Mouse (Mus musculus): ENCODE data around the gene Dock4.

Dock4 gene

DNA sequence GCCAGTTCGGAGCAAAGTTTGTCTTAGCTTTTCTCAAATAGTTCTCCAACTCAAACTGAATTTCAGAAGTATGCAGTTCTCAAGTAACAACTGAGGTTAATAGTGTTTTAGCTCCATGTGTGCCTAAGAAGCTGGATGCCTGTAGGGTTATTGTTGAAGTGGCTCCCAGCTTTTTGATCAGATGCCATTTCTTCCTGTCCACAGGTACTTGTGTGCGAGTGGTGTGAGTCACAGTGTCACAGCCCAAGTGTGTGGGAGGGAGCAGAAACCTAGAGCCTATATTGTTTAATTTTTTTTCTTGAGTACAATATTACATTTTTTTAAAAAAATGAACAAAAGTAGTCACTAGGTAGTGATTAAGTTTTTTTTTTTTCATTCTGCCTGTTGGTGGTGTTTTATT lies 313.5 kb downstream of the Dock4 start:
- DNase-seq (ENCODE audit: low spot score in 2 of 2): no peak

DNA sequence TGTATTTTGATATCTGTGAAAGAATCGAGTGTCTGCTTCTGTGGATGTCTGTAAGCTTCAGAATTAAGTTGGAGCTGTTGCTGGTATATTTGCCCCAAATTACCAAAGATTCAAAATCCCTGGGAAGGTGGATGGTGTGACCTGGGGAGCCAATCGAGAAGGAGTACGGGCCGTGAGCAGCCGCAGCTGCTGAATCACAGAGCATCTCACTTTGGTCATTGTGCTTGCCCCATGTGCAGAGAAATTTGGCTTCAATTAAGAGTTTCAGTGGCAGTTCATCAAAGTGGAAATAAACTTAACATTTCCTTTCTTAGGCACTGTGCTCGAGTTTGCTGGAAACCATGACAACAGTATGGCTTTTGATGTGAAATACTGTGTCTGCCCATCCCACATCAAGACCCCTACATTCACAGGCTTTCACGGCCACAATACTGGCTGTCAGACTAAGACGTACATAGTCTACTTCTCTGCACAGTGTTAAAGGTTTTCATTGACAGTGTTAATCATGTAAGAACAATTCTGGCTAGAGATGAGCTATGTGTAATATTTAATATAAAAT lies 321.6 kb downstream of the Dock4 start:
- no peak for DNase-seq (ENCODE audit: low spot score in 2 of 2)

DNA sequence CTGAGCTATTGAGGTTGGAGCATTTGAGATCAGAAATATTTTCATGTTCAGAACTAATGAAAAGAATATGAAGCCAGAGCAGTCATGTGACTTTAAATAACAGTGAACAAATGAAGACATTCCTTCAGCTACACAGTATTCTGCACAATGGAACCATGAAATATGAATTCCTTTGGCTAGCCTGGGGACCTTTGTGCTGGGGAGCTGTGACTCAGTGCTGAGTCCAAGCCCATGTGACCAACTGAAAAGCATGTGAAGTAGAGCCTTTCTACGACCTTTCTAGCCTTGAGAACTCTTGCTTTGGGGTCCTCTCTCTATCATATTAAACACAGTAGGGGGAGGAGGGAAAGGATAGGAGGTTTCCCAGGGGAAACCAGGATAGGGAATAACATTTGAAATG lies 327.3 kb downstream of the Dock4 start:
- DNase-seq (ENCODE audit: low spot score in 2 of 2): no peak

DNA sequence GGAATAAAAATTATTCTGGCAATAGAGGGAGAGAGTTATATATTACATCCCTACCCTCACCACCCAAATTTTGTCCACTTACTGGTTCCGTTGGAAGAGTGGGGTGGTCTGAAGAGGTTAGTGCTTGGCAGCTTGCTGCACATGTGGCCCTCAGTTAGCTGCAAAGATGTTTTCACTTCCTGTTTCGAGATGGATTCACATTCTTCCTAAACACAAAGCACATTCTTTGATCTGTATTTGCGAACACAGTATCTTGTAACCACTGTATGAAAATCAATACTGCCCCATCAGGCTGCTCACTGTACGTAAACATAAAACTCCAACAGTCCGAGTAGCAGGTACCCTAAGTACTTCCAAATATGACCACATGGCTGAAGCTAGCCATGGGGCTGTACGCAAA lies 335.8 kb downstream of the Dock4 start:
- no peak for DNase-seq (ENCODE audit: low spot score in 2 of 2)

DNA sequence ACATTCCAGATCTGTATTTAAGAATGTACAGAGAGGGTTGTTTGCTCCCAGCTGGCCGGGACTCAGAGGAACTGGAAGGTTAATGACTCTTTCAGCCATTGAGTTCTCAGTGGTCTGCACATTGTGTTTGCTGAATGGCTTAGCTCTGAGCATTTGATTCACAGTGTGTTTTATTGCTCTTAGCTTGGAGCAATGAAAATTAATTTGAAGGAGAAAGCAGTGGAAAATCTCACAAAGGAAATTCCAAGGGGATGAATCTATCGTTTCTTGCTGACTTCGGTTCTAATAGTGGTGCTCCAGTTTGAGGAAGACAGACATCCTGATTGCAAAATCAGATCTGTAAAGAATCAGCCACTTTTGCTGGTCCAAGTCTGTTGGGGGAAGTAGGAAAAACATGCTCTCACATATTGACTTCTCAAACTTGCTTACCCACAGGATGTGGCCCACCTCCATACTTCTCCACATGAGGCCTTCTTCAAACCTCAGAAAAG lies 342.9 kb downstream of the Dock4 start:
- no peak for DNase-seq (ENCODE audit: low spot score in 2 of 2)

DNA sequence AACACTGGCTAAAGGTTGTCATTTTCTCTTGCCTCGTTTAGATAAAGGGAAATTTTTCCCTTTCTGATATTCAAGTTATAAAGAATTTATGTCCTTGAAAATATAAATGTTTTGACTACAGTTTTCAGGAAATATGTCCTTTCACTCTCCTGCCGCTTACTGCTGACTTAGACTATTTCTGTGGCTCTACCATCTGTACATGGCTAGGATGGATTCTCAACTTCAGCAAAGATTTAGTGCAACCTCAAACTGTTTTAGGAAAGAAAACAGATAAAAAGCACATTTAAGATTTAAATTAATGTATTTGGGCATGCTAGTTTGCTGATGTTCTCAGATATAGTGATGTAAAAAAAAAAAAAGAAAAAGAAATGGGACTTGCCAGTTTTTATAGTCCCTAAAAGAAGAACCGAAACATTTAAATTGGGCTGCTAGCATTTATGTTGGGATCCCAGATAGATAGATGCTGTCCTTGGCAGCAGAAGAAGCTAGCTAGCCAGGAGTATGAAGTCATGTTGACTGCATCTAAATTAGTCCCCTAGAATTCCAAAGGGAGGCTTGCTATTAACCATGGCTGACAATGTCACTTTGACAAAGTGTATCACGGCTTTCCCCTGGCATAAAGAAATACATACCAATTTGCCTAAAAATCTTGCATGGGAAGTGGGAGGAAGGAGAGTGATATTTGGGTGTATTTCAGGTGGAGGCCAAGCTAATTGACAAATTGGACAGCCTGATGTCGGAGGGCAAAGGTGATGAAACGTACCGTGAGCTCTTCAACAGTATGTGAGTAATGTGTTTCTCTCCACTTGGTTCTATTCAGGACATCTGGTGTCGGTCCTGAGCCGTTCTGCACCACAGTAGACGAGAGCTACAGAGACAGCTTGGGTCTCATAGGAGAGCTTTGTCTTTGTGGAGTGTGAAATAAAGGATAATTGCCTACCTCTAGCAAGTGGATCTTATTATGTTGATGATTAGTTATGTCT lies 343.9 kb downstream of the Dock4 start:
- no peak for DNase-seq (ENCODE audit: low spot score in 2 of 2)

DNA sequence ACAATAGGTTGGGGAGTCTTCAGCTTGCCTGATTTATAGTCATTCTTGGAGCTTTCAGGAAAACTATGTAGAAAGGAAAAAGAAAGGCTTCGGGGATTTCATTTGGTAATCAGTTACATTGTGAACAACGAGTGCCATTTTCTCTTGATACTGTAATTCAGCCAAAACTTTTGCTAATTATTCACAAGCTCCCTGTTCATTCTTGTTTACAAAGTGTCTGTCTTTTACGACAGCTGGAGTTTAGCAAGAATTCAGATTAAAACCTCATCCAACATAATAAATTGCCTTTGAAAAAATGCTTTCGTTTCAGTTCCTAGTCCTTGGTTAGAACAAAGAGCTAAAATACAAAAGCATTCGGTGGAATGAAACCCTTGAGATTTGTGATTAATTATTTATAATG lies 345.5 kb downstream of the Dock4 start:
- DNase-seq (ENCODE audit: low spot score in 2 of 2): no peak

DNA sequence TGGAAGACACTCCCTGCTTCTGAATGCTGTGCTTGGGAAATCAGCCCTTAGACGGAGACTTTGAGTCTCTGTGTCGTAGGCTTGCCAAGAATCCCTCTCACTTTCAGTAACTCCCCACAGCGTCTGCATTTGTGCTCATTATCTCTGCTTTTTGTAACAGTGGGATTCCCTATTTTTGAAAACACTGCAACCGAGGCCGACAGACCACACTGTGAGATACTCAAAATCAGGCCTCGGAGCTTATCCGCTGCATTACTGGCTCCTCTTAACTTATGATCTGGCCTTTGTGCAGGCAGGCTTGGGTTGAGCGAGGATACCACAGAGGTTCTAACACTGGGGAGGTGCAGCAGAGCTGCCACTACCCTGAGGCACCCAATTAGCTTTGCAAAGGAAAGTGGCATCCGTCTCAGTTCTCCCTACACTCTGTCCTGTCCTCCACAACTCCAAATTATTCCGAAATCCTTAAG lies 346.5 kb downstream of the Dock4 start:
- DNase-seq (ENCODE audit: low spot score in 2 of 2): no peak

DNA sequence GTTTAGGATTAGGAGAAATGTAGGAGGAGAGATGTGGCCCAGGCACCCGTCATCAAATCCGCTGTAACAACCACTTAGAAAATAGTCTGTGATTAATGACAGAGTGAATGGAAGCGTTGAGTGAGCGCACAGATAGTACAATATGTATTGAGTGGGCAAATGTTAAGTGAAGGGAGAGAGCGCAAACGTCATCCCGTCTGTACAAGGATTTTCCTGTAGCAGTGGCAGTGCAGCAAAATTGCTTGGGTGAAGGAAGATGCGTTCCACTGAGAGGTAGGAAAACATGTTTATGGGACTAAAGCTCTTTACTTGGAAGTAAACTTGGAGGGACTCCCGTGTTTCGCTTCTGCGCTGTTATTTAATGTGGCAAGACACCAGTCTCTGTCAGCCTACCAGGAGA lies 348.3 kb downstream of the Dock4 start:
- DNase-seq (ENCODE audit: low spot score in 2 of 2): no peak

DNA sequence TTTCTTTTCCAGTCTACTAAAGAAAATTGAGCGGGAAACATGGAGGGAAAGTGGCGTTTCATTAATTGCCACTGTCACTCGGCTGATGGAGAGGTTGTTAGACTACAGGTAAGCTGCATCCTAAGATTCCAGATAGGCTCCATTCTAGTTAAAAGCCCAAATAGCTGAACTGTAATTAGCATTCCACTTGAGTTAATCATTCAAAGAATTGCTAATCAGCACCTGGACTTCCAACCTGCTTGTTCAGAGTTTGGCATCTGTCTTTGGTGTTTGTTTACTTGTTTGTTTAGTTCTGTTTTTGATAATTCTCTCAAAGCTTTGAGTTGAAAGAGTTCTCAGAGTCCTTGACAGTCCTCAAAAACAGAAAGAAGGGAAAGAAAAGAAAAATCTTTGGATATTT lies 349.0 kb downstream of the Dock4 start:
- DNase-seq (ENCODE audit: low spot score in 2 of 2): no peak

DNA sequence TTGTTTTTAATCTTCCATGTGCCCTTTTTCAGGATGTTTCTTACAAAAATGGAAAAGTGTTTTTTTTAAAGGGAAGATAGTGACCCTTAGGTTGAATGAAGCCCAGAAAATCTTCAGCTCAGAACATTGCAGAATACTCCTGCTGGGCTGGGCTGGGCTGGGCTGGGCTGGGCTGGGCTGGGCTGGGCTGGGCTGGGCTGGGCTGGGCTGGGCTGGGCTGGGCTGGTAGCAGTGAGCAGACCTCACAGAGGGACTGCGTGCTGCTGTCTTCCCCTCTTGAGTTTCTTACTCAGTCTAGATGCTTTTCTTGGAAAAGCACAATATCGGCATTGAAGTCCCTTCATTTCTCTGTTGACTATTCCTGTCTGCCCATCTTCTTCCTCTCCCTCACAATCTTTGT lies 350.0 kb downstream of the Dock4 start:
- DNase-seq (ENCODE audit: low spot score in 2 of 2): no peak

DNA sequence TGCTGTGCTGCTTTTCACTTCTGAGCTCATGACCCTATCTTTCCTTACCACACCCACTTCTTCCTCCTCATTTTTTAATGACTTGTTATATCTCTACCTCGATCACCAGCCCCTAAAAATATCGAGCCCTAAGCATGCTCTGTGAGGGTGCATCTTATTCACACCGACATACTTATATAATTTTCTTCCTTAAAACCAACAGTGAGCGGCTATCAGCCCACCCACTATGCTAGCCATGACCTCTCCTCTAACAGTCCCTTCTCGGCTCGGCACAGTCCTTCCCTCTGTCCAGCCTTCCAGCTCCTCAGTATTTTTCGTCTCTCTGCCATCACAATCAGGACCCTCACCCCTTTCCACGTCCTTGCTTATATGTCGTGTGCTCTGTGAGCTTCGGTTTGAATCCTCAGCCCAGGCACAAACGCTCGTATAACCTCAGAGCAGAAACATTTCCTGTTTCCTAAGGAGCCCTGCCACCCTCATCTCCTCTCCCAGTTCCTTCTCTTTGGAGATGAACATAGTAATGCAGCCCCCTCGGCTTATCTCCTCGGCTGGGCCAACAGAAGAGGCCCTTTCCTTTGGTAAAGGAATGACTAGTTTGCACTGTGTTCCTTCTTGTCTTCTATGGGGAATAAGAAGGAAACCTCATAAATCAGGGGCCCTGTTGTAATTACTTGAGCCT lies 351.2 kb downstream of the Dock4 start:
- no peak for DNase-seq (ENCODE audit: low spot score in 2 of 2)

DNA sequence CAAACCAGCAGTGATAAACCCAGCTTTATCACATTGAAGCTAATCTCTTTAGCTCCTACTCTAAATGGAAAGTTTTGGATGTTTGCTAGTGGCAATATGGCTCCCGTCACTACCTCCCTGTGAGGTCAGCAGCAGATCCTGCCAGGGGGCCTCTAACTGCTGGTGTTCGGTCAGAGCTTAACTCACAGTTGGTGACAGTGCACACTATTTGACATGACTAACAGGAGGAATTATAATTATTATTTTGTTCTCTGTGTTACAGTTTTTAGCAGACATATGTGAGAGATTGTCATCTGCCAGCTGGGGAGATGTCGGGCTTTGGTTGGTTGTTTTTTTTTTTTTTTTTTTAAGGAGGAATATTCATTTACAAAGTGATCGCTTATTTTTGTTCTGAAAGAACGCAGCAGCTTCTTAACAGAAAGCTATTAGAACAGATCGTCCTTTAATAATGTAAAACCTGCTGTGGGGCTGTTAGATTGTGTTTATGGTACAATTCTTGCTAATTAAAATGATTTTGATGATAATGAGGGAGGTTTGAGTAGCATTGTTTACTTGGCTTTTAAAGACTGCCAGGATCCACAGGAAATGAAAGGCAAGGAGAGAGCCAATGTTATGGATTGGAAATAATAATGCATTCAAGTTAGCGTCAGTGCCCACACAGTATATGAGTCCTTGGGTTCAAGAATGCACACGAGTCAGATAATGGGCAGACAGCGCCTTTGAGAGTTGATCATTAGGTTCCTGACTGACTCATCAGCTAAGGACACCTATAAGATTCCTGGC lies 352.0 kb downstream of the Dock4 start:
- no peak for DNase-seq (ENCODE audit: low spot score in 2 of 2)

DNA sequence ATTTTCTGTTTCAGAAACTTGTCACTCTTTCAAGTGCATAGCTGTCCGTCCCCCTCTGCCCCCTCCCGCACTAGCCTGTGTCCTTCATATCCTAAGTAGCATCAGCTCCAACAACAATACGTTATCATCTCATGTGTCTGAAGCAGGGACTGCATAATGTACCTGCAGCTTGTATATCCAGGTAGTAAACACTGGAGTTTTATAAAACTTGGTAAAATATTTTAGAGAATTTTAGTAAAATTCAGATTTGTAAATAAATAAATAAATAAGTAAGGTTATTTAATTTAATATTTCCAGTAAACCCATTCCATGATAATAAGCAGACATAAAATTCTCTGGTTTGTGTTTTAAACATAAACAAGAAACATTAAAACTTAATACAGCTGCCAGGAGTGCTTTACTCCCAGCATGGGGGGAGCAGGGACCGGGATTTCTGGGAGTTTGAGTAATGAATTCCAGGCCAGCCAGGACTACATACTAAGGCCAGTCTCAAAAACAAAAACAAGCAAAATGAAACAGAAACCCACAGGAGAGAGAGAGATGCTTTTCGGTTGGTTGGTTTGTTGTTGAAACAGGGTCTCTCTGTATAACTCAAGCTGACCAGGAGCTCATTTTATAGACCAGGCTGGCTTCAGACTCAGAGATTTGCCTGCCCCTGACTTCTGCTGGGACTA lies 352.7 kb downstream of the Dock4 start:
- no peak for DNase-seq (ENCODE audit: low spot score in 2 of 2)

DNA sequence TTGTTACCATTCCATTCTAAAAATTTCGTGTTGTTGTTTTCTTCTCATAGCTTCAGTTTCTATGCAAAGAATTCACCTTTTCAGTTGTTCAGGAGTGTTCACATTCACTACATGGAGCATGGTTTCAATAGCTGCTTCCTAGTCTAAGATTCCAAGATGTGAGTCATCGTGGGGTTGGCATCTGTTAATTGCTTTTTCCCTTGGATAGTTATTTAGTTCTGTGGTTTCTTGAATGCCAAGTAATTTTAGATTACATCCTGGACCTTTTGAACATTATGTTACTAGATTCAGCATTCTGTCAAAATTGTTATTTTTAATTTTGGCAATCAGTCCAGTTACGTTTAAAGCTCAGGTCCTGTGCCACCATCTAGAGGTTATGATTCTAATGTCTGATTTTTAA lies 355.7 kb downstream of the Dock4 start:
- DNase-seq (ENCODE audit: low spot score in 2 of 2): no peak

DNA sequence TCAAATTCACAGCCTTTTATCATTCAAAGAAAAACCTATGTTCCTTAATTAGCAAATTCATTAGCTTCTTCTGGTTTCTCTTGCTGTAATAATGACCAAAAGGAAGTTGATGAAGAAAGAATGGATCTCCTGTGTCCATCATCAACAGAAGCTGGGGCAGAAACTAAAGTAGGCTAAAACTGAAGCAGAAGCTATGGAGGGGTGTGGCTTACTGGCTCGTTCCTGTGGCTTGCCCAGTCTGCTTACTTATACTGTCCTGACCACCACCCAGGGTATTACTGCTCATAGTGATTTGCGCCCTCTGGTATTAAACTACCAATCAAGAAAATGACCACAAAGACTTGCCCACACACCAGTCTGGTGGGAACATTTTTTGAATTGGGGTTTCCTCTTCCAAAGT lies 359.5 kb downstream of the Dock4 start:
- DNase-seq (ENCODE audit: low spot score in 2 of 2): no peak

DNA sequence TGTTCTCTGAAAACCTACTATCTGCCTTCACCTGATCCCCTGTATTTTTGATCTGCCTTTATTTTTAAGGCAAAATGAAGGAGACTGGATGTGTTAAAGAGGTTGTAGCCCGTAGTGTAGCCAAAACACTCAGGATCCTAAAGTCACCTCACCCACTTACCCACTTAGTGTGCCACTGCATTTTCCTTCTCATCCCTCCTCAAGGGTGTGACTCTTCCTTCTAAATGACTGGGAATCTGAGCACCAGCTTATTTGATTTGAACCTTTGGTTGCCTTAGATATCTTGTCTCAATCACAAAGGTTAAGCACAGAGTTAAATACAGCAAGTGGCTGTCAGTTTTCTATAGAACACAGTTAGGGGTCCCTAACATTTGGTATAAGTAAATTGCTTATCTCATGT lies 362.2 kb downstream of the Dock4 start:
- DNase-seq (ENCODE audit: low spot score in 2 of 2): no peak

DNA sequence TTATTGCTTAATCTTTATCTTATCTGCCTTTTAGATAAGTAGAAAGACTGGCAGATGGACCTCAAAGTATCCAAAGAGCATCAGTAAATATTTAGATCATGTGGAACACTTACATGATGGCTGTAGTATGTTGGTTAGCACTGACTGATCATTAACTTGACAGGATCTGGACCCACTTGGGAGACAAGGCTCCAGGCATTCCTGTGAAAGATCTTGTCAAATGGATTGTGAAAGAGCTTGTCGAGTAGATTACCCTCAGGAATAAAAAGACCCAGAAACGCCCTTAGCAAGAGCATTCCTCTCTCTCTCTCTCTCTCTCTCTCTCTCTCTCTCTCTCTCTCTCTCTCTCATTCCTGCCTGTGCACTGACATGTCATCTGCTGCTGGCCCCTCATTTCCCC lies 367.7 kb downstream of the Dock4 start:
- no peak for DNase-seq (ENCODE audit: low spot score in 2 of 2)

DNA sequence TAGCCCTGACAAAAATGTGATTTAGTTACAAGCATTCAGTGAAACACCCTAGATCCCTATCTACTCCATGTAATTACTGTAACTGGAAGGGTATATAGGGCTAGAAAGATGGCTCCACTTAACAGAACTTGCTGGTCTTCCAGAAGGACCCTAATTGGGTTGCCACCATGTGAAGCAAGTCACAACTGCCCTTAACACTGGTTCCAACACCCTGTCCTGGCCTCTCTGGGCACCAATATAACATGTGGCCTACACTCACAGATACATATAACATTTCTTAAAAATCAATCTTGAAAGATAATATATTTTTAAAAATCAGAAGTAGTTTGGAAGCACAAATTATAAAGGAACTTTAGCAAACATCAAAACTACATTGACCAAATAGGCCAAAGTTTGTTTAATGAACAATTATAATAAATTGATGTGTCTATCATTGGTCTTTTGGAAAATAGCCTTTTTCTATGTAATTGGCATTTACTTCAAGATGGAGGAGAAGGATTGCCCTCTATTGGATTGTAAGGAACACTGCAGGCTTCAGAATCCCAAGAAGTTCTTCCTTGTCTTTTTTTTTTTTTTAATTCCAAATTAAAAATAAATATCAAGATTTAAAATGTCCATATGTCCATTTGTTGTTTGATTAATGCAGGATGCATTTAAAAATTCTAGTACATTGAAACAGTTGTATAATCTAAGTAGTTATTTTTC lies 369.1 kb downstream of the Dock4 start:
- DNase-seq (ENCODE audit: low spot score in 2 of 2): no peak

DNA sequence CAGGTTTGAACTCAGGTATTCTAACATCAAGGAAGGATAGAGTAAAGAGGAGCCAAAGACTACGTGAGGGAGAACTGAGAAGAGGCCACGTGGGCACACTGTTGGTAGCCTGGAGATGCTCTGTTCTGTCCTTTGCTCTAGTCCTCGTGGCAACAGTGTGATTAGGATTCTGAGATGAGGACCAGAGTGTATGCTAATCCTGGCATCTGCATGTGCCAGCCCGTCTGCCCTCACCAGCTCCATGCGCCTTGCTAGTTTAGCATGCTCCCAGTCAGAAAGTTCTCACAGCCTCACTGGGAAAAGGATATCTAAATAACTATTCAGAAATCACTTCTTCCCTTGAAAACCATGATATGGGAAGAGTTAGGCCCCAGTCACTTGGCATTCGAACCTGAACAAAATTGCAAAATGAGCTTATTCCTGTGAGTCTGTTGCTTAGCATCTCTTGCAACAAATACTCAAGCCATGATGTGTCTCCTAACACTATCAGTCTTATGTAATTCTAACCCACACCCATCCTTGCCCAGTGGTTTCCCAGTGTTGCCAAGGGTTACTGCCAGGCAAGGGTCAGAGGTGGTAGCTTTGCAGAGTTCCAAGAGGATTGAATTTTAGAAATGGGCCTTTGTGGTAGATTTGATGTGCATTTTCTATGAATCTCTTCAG lies 372.4 kb downstream of the Dock4 start:
- DNase-seq (ENCODE audit: low spot score in 2 of 2): no peak
